Mouse (Mus musculus) gastrocnemius, postnatal 14 days (tissue): ENCODE data around the gene Phka2. TPM values are rescaled to one million over a fixed set of nuclear protein-coding genes. Genes with fewer than 3 reads are reported as not detected.

Experiments
- DNase-seq: peaks from one replicate; pipeline ENCODE4 v3.0.0; 2021; ENCODE audit warnings: mixed read lengths
- intact Hi-C: fragments of 180-260 bp; cut with DNase I; formaldehyde crosslinking; loops from one replicate; pipeline ENCODE4 v1.15.1; 2025; ENCODE audit warnings: low total_unique reads
- total RNA-seq, 2 experiments: library from RNA; stranded (reverse); gene quantifications; 2 replicates each; pipeline ENCODE4 v1.2.3; 2021

The Phka2 gene
- total RNA-seq, 2 experiments from 2014 or later = 6.8 to 8.4 TPM

- DNase-seq = no peak
- intact Hi-C loops = no loop called here
These were observed 91.0 kb downstream of the Phka2 start for GRCm38 (mm10) chrX:160592933-160593332.

- no peak for DNase-seq
- intact Hi-C loops = no loop called here
These were observed 96.1 kb downstream of the Phka2 start for GRCm38 (mm10) chrX:160598055-160598454.

DNA sequence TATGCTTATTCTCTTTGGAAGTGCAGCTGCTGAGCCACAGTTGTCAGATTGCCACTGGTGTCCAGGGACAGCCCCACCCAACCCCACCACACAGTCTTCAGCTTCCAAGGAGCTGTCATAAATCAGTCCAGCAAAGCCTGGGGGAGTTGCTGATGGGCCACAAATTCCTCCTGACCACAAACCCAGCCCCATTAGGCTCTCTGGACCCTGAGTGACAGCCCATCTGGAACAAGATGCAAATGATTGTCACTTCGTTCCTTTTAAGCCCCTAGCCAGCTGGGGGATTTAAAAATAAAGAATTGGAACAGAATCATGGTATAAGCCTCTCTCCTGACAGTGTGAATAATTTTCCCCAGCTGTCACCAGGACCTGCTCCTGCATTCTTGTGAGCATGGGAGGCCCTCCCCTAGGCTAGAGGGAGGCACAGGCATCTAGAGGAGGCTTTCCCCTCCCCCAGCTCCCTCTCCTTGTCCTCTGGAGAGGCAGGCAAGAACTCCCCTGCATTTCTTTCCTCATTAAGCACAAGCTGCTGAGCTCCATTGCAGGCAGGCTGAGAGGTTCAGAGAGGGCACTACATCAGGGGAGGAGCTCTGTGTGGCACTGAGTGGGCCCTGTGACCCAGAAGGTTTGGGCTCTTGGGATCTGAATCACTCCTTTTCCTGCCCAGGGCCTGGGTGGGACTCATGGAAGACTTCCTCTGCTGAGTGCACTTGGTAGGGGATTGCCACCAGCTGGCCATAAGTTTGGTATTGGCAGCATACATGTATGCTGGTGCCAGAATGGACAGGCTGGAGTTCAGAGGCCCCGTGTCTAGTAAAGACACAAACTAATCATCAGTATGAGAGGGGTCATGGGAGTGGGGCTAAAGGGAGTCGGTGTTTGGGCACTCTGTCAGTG lies 96.8 kb downstream of the Phka2 start:
- intact Hi-C loops = no loop called here
- DNase-seq = peak; percentile 25

GRCm38 (mm10) chrX:160601053-160601452 lies 99.1 kb downstream of the Phka2 start:
- no peak for DNase-seq
- intact Hi-C loops = no loop called here

GRCm38 (mm10) chrX:160602770-160603169 lies 100.8 kb downstream of the Phka2 start:
- DNase-seq = no peak

GRCm38 (mm10) chrX:160603316-160603715 lies 101.3 kb downstream of the Phka2 start:
- intact Hi-C loops = no loop called here

More at GRCm38 (mm10) chrX:160602770-160603169, 100.8 kb downstream of the Phka2 start:
- intact Hi-C loops = no loop called here

GRCm38 (mm10) chrX:160603981-160604541 lies 102.1 kb downstream of the Phka2 start:
- no peak for DNase-seq
- intact Hi-C loops = no loop called here

More at GRCm38 (mm10) chrX:160603316-160603715, 101.3 kb downstream of the Phka2 start:
- DNase-seq = no peak

DNA sequence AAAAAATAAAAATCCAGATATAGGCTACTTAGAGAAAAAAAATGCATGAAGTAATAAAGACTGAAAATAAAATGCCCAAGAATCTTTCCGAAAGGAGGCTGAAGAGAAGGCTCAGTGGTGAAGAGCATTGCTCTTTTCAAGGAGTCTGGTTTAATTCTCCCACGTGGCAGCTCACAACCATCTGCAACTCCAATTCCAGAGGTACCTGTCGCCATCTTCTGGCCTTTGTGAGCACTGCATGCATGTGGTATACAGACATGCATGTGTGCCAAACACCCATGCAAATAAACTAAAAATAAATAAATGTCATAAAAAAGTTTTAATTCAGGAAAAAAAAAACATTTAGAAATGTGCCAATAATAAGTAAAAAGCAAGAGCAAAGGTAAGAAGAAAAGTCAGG lies 107.9 kb downstream of the Phka2 start:
- intact Hi-C loops = no loop called here
- no peak for DNase-seq

DNA sequence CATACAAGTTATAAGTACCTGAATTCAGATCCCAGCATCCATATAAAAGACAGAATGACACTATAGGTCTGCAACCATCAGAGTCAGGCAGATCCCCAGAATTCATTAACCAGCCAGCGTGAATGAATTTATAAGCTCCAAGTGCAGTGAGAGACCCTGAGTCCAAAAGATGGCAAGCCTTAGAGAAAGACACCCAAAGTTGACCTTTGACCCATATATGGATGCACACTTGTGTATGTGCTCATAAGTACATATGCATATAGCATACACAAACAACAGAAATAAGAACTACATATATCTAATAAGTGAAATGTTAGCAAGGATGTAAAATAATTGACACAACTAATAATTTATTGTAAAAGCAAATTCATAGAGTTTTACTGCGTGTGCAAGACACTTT lies 108.5 kb downstream of the Phka2 start:
- DNase-seq = no peak
- intact Hi-C loops = no loop called here

DNA sequence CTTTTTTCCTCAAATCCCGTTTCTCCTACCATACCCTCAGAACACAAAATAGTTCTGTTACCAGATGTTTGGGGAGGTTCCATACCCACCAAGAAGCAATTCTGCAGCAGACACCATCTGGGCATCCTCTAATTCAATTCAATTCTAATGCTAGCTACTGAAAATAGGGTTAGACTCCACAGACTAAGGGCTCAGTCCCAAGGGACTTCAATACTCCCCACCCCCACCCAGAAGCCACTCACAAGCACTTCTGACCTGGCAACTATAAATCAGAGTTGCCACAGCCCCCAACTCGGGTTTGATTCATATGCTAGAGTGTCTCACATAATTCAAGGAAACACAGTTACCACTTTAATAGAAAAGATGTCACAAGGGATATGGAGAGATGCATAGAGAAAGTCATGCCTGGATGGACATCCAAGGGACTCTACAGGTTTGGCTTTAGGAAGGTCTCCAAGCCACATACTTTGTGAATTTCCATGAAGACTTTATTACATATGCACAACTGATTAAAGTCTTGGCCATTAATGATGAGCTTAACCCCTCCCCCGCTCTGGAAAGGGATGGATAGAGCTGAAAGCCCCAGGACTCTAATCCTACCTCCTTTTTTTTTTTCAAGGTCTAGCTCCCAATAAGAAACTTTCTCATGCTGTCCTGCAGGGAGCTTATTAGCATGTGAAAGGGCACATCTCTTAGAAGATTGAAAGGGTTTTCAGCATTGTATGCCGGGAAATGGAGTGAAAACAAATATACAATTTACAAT lies 109.1 kb downstream of the Phka2 start:
- no peak for DNase-seq
- intact Hi-C loops = no loop called here

Other genes with a start within 250 kb of the Phka2 start
- gene Adgrg2, start 111.5 kb upstream of the Phka2 start, total RNA-seq = 1 to 10 TPM; 1.7 to 1.8 TPM
- not detected for gene Ppef1, start 233.6 kb downstream of the Phka2 start, total RNA-seq